Mouse (Mus musculus) lung, embryonic 16.5 days (tissue): ENCODE data around the gene Fkrp. TPM values are rescaled to one million over a fixed set of nuclear protein-coding genes. Genes with fewer than 3 reads are reported as not detected.

Source experiments
- ATAC-seq: fragments of 200-750 bp; cut with Nextera tagmentation; 2 replicates; pipeline ENCODE4 v1.8.0; 2017; ENCODE audit warnings: low read depth, mild to moderate bottlenecking, moderate library complexity
- H3K27ac ChIP-seq: fragments of 300-500 bp; sonication (generic); 2 replicates; pipeline ENCODE4 v1.5.1; 2014; ENCODE audit warnings: mild to moderate bottlenecking, control low read depth, low read length
- H3K27me3 ChIP-seq: fragments of 300-500 bp; sonication (generic); 2 replicates; pipeline ENCODE4 v1.6.1; 2014; ENCODE audit warnings: low read depth, low read length, mixed read lengths; ENCODE audit not compliant: control insufficient read depth, insufficient read depth
- H3K36me3 ChIP-seq: fragments of 300-500 bp; sonication (generic); 2 replicates; pipeline ENCODE4 v1.6.1; 2014; ENCODE audit warnings: low read length; ENCODE audit not compliant: control insufficient read depth, insufficient read depth
- H3K4me1 ChIP-seq: fragments of 300-500 bp; sonication (generic); replicated peaks from 2 replicates; pipeline ENCODE4 v1.6.1; 2014; ENCODE audit warnings: low read length, mixed read lengths; ENCODE audit not compliant: control insufficient read depth, insufficient read depth
- H3K4me2 ChIP-seq: fragments of 300-500 bp; sonication (generic); 2 replicates; pipeline ENCODE4 v1.6.1; 2014; ENCODE audit warnings: low read depth, low read length, control low read depth
- H3K4me3 ChIP-seq: fragments of 300-500 bp; sonication (generic); 2 replicates; pipeline ENCODE4 v1.5.1; 2014; ENCODE audit warnings: mild to moderate bottlenecking, low read length, control low read depth
- H3K9ac ChIP-seq: fragments of 300-500 bp; sonication (generic); 2 replicates; pipeline ENCODE4 v1.6.1; 2014; ENCODE audit warnings: low read length, control low read depth
- H3K9me3 ChIP-seq: fragments of 300-500 bp; sonication (generic); 2 replicates; pipeline ENCODE4 v1.6.1; 2016; ENCODE audit warnings: low read length; ENCODE audit not compliant: control insufficient read depth
- WGBS: fragments of 180-500 bp; shearing (Covaris S2); extraction: QIAGEN DNeasy Blood & Tissue Kit; methylation state at CpG from one replicate; pipeline ENCODE4 v1.1.7; 2014; 5-methylcytosine and 5-hydroxymethylcytosine counted together
- polyA plus RNA-seq: library from polyadenylated mRNA; unstranded; fragments of >200 nt; fragmentation: Nextera tagmentation; extraction: Ambion mirVana; gene quantifications from 2 replicates; pipeline ENCODE4 v1.2.1, GENCODE M21; 2015

Gene Fkrp
- polyA plus RNA-seq, 1 experiment from 2014 or later: 28.9 TPM

- Histone ChIP-seq H3K4me1 (peaks cover 15% of the 10 kb centered on the region), H3K4me2 (no peak overlapping the region), H3K9me3 (no peaks in the 10 kb centered on the region), H3K27me3 (no peaks in the 10 kb centered on the region; the same call in 1 of the 2 replicates), H3K9ac (no peak overlapping the region), H3K27ac (no peak overlapping the region), H3K36me3 (peaks cover 13% of the 10 kb centered on the region), H3K4me3 (no peak overlapping the region)
- peak; percentile 27; the same call in 1 of the 2 replicates for ATAC-seq
- WGBS: 21% methylated on average over 10 of the region's 10 CpGs
Measured at GRCm38 (mm10) chr7:16809739-16810138, 6.8 kb downstream of the Fkrp start.

GRCm38 (mm10) chr7:16808647-16809046, 7.9 kb downstream of the Fkrp start:
- 70% methylated on average over 9 of the region's 9 CpGs for WGBS
- Histone ChIP-seq H3K4me3 (no peak overlapping the region), H3K4me1 (peaks cover 15% of the 10 kb centered on the region), H3K9me3 (no peaks in the 10 kb centered on the region), H3K36me3 (peaks cover 10% of the 10 kb centered on the region), H3K9ac (no peak overlapping the region), H3K4me2 (no peak overlapping the region), H3K27me3 (no peaks in the 10 kb centered on the region; the same call in 1 of the 2 replicates), H3K27ac (no peak overlapping the region)
- ATAC-seq: no peak

GRCm38 (mm10) chr7:16807936-16808335, 8.6 kb downstream of the Fkrp start:
- Histone ChIP-seq H3K4me2 (no peak overlapping the region), H3K4me3 (no peak overlapping the region), H3K4me1 (peaks cover 15% of the 10 kb centered on the region), H3K9ac (no peak overlapping the region), H3K27ac (no peak overlapping the region), H3K36me3 (peaks cover 10% of the 10 kb centered on the region), H3K9me3 (no peaks in the 10 kb centered on the region), H3K27me3 (no peaks in the 10 kb centered on the region; the same call in 1 of the 2 replicates)
- WGBS: 86% methylated on average over 9 of the region's 9 CpGs
- no peak for ATAC-seq

- Histone ChIP-seq H3K4me2 (no peak overlapping the region), H3K27ac (no peak overlapping the region), H3K27me3 (no peaks in the 10 kb centered on the region), H3K9me3 (no peaks in the 10 kb centered on the region), H3K4me3 (no peak overlapping the region), H3K4me1 (0 out of 2 replicates have a peak, but pooled peaks cover 2% of the 10 kb centered on the region), H3K36me3 (peaks cover 10% of the 10 kb centered on the region), H3K9ac (no peak overlapping the region)
- WGBS: 32% methylated on average over 8 of the region's 8 CpGs
- peak; percentile 27; the same call in 1 of the 2 replicates for ATAC-seq
Measured at GRCm38 (mm10) chr7:16804409-16805028, 12.0 kb downstream of the Fkrp start.

DNA sequence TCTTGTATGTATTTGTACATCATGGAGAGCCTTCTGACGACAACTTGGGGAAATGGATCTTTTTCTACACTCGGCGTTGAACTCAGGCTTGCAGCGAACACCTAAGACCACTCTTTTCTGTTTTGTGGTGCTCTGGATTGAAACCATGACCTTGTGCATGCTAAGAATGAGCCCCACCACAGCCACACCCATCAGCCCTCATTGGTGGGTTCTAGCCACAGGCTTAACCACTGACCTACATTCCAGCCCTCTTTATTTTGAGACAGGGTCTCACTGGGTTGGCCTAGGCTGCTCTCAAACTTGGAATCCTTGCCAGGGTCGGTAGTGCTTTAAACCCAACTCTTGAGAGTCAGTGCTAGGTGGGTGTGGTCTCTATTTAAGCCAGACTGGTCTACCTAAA, 21.6 kb downstream of the Fkrp start:
- Histone ChIP-seq H3K27ac (no peak overlapping the region), H3K9ac (no peak overlapping the region), H3K27me3 (no peaks in the 10 kb centered on the region), H3K4me3 (no peak overlapping the region), H3K4me1 (peaks cover 10% of the 10 kb centered on the region), H3K9me3 (no peaks in the 10 kb centered on the region), H3K36me3 (no peaks in the 10 kb centered on the region; the same call in 1 of the 2 replicates), H3K4me2 (no peak overlapping the region)
- no peak for ATAC-seq
- 87% methylated on average over 5 of the region's 5 CpGs for WGBS

- ATAC-seq: peak; percentile 59
- WGBS: 56% methylated on average over 19 of the region's 19 CpGs
- H3K36me3 ChIP-seq: no peaks in the 10 kb centered on the region; the same call in none of the 2 replicates
- H3K27ac ChIP-seq: peak overlapping the region; percentile 83
- peak overlapping the region; percentile 36 for H3K4me2 ChIP-seq
- H3K9me3 ChIP-seq: no peaks in the 10 kb centered on the region
- no peaks in the 10 kb centered on the region for H3K27me3 ChIP-seq
- H3K9ac ChIP-seq: no peak overlapping the region
- H3K4me3 ChIP-seq: peak overlapping the region; percentile 20; the same call in 1 of the 2 replicates
- H3K4me1 ChIP-seq: peaks cover 10% of the 10 kb centered on the region
Measured at GRCm38 (mm10) chr7:16793010-16793725, 23.4 kb downstream of the Fkrp start.

GRCm38 (mm10) chr7:16792316-16792715, 24.2 kb downstream of the Fkrp start:
- H3K4me2 ChIP-seq: no peak overlapping the region; the same call in 1 of the 2 replicates
- no peaks in the 10 kb centered on the region for H3K27me3 ChIP-seq
- peak overlapping the region; percentile 83 for H3K27ac ChIP-seq
- H3K4me1 ChIP-seq: peaks cover 10% of the 10 kb centered on the region
- no peak overlapping the region for H3K4me3 ChIP-seq
- ATAC-seq: peak; percentile 85
- no peaks in the 10 kb centered on the region for H3K9me3 ChIP-seq
- WGBS: 16% methylated on average over 5 of the region's 5 CpGs
- peaks cover 4% of the 10 kb centered on the region for H3K36me3 ChIP-seq
- H3K9ac ChIP-seq: no peak overlapping the region

DNA sequence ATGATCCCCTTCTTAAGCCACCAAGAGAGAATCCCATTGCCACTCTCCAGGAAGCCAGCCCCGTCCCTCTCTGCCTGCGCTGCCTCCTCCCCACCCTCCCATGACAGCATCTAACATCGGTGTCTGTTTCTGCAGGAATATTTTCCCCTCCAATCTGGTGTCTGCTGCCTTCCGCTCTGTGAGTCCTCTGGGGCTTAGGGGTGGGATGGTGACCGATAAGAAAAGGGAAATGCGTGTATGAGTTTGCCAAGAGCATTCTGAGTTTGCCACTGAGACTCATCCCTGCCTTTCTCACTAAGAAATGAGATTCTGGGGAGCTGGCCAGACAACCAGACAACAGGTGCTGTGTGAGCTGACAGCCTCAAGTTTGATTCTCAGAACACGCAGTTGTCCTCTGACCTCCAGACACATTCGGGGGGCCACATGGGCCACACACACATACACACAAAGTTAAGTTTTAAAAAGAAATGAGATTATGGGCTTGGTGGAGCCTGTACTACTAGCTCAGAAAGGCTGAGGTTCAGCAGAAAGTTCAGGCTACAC, 30.9 kb downstream of the Fkrp start:
- no peak overlapping the region for H3K27ac ChIP-seq
- H3K4me2 ChIP-seq: no peak overlapping the region
- peaks cover 23% of the 10 kb centered on the region for H3K4me1 ChIP-seq
- WGBS: 85% methylated on average over 8 of the region's 8 CpGs
- H3K27me3 ChIP-seq: no peaks in the 10 kb centered on the region
- no peak overlapping the region for H3K4me3 ChIP-seq
- H3K9ac ChIP-seq: no peak overlapping the region
- no peaks in the 10 kb centered on the region for H3K9me3 ChIP-seq
- no peak for ATAC-seq
- peaks cover 4% of the 10 kb centered on the region; the same call in 1 of the 2 replicates for H3K36me3 ChIP-seq

GRCm38 (mm10) chr7:16784498-16784976, 32.0 kb downstream of the Fkrp start:
- peak overlapping the region; percentile 47 for H3K9ac ChIP-seq
- H3K4me3 ChIP-seq: peak overlapping the region; percentile 66
- peaks cover 4% of the 10 kb centered on the region; the same call in 1 of the 2 replicates for H3K36me3 ChIP-seq
- WGBS: 72% methylated on average over 10 of the region's 10 CpGs
- no peaks in the 10 kb centered on the region for H3K27me3 ChIP-seq
- no peaks in the 10 kb centered on the region for H3K9me3 ChIP-seq
- H3K4me2 ChIP-seq: peak overlapping the region; percentile 95
- peaks cover 27% of the 10 kb centered on the region for H3K4me1 ChIP-seq
- peak; percentile 14; the same call in 1 of the 2 replicates for ATAC-seq
- H3K27ac ChIP-seq: peak overlapping the region; percentile 77
